Mouse (Mus musculus) kidney, embryonic 14.5 days (tissue): Measurements from ENCODE around the gene Sem1. TPM values are rescaled to one million over a fixed set of nuclear protein-coding genes. Genes with fewer than 3 reads are reported as not detected.
"Not testable (repeated sequence)": the region's sequence is repeated elsewhere in the genome, so short reads cannot be mapped to it uniquely, and the experiment has no call there.

Experiments
- ATAC-seq: fragments of 200-750 bp; cut with Nextera tagmentation; 2 replicates; pipeline ENCODE4 v1.8.0; 2017; ENCODE audit warnings: moderate number of reproducible peaks, mild to moderate bottlenecking, moderate TSS enrichment, moderate library complexity; ENCODE audit not compliant: low FRiP score, low TSS enrichment
- H3K27ac ChIP-seq: fragments of 300-500 bp; sonication (generic); 2 replicates; pipeline ENCODE4 v1.5.1; 2014; ENCODE audit warnings: low read depth, mild to moderate bottlenecking, low read length, moderate library complexity, mixed read lengths
- H3K27me3 ChIP-seq: fragments of 300-500 bp; sonication (generic); 2 replicates; pipeline ENCODE4 v1.6.1; 2014; ENCODE audit warnings: mild to moderate bottlenecking, low read length; ENCODE audit not compliant: control insufficient read depth, insufficient read depth
- H3K36me3 ChIP-seq: fragments of 300-500 bp; sonication (generic); 2 replicates; pipeline ENCODE4 v1.6.1; 2014; ENCODE audit warnings: low read length, mixed read lengths; ENCODE audit not compliant: control insufficient read depth, insufficient read depth
- H3K4me1 ChIP-seq: fragments of 300-500 bp; sonication (generic); 2 replicates; pipeline ENCODE4 v1.6.1; 2014; ENCODE audit warnings: low read length, mixed read lengths; ENCODE audit not compliant: control insufficient read depth, insufficient read depth
- H3K4me2 ChIP-seq: fragments of 300-500 bp; sonication (generic); replicated peaks from 2 replicates; pipeline ENCODE4 v1.6.1; 2014; ENCODE audit warnings: low read depth, mild to moderate bottlenecking, low read length
- H3K4me3 ChIP-seq: fragments of 300-500 bp; sonication (generic); 2 replicates; pipeline ENCODE4 v1.5.1; 2014; ENCODE audit warnings: mild to moderate bottlenecking, low read length
- H3K9ac ChIP-seq: fragments of 300-500 bp; sonication (generic); 2 replicates; pipeline ENCODE4 v1.6.1; 2014; ENCODE audit warnings: low read depth, mild to moderate bottlenecking, low read length, moderate library complexity
- H3K9me3 ChIP-seq: fragments of 300-500 bp; sonication (generic); 2 replicates; pipeline ENCODE4 v1.6.1; 2016; ENCODE audit warnings: low read length; ENCODE audit not compliant: control insufficient read depth
- WGBS: fragments of 180-500 bp; shearing (Covaris S2); extraction: QIAGEN DNeasy Blood & Tissue Kit; methylation state at CpG from one replicate; pipeline ENCODE4 v1.1.7; 2014; 5-methylcytosine and 5-hydroxymethylcytosine counted together
- polyA plus RNA-seq: library from polyadenylated mRNA; unstranded; fragments of >200 nt; fragmentation: Nextera tagmentation; extraction: Ambion mirVana; gene quantifications from 2 replicates; pipeline ENCODE4 v1.2.1, GENCODE M21; 2014

Gene Sem1
- polyA plus RNA-seq, 1 experiment from 2014 or later, result 256 TPM

GRCm38 (mm10) chr6:6536781-6537466 lies 41.5 kb downstream of the Sem1 start:
- no peak overlapping the region for H3K9ac ChIP-seq
- no peaks in the 10 kb centered on the region for H3K27me3 ChIP-seq
- H3K4me2 ChIP-seq, result no peak overlapping the region
- H3K4me3 ChIP-seq, result no peak overlapping the region
- H3K36me3 ChIP-seq, result no peaks in the 10 kb centered on the region
- H3K27ac ChIP-seq, result no peak overlapping the region
- H3K4me1 ChIP-seq, result no peaks in the 10 kb centered on the region
- whole genome bisulfite sequencing, result 67% methylated on average over 5 of the region's 5 CpGs
- ATAC-seq, result no peak
- H3K9me3 ChIP-seq, result no peaks in the 10 kb centered on the region

- not testable (repeated sequence) for H3K4me2 ChIP-seq, H3K9ac ChIP-seq, H3K36me3 ChIP-seq, H3K9me3 ChIP-seq, H3K27ac ChIP-seq, H3K27me3 ChIP-seq, H3K4me1 ChIP-seq, ATAC-seq, H3K4me3 ChIP-seq
- WGBS, result 91% methylated on average over 4 of the region's 5 CpGs
Measured at GRCm38 (mm10) chr6:6536359-6536758, 42.1 kb downstream of the Sem1 start.
